Mouse (Mus musculus) MEL (cell line): Measurements from ENCODE around the gene Nhlrc3.

ENCODE experiments used
- BHLHE40 ChIP-seq: IDR thresholded peaks from 2 replicates; pipeline ENCODE4 v1.6.1; 2012; ENCODE audit warnings: low read depth, mild to moderate bottlenecking, inconsistent platforms, low read length, improper control_type of control experiment, borderline replicate concordance
- CHD2 ChIP-seq: IDR thresholded peaks from 2 replicates; pipeline ENCODE4 v1.6.1; 2011; ENCODE audit warnings: low read length, improper control_type of control experiment
- CTCF ChIP-seq, 3 experiments: IDR thresholded peaks in 2 of 3; conservative IDR thresholded peaks in 1 of 3; 2 replicates each; pipeline ENCODE4 v1.5.1; 2011 to 2012; ENCODE audit warnings: low read length in 3 of 3, low read depth in 2 of 3, mild to moderate bottlenecking in 2 of 3, improper control_type of control experiment in 1 of 3, inconsistent platforms in 1 of 3, mixed read lengths in 1 of 3, moderate library complexity in 1 of 3; ENCODE audit not compliant: control insufficient read depth in 1 of 3, insufficient read depth in 1 of 3, poor library complexity in 1 of 3, severe bottlenecking in 1 of 3
- E2F4 ChIP-seq: IDR thresholded peaks from 2 replicates; pipeline ENCODE4 v1.6.1; 2011; ENCODE audit warnings: low read depth, low read length, improper control_type of control experiment, borderline replicate concordance
- EP300 ChIP-seq, 2 experiments: IDR thresholded peaks; 2 replicates each; pipeline ENCODE4 v1.6.1; 2011; ENCODE audit warnings: improper control_type of control experiment in 2 of 2, low read length in 2 of 2, low read depth in 1 of 2, mild to moderate bottlenecking in 1 of 2
- MAFK ChIP-seq: IDR thresholded peaks from 2 replicates; pipeline ENCODE4 v1.6.1; 2011; ENCODE audit warnings: low read depth, mild to moderate bottlenecking, low read length, improper control_type of control experiment, borderline replicate concordance
- MEF2A ChIP-seq: IDR thresholded peaks from 2 replicates; pipeline ENCODE4 v1.6.1; 2014; ENCODE audit warnings: low read depth, mild to moderate bottlenecking, inconsistent platforms, low read length, improper control_type of control experiment; ENCODE audit not compliant: poor library complexity, insufficient replicate concordance, severe bottlenecking; ENCODE audit errors: extremely low read depth
- NELFE ChIP-seq: IDR thresholded peaks from 2 replicates; pipeline ENCODE4 v1.6.1; 2011; ENCODE audit warnings: low read depth, low read length, improper control_type of control experiment
- POLR2A ChIP-seq, 2 experiments: IDR thresholded peaks; 2 replicates each; pipeline ENCODE4 v1.6.1; 2011 to 2012; ENCODE audit warnings: low read length in 2 of 2, mild to moderate bottlenecking in 2 of 2, control low read depth in 1 of 2, improper control_type of control experiment in 1 of 2, low read depth in 1 of 2, moderate library complexity in 1 of 2; ENCODE audit not compliant: control insufficient read depth in 1 of 2, insufficient read depth in 1 of 2, poor library complexity in 1 of 2
- POLR2AphosphoS5 ChIP-seq: IDR thresholded peaks from 2 replicates; pipeline ENCODE4 v1.6.1; 2012; ENCODE audit warnings: low read depth, borderline replicate concordance, mild to moderate bottlenecking, inconsistent platforms, low read length, moderate library complexity, mixed read lengths
- SIN3A ChIP-seq: IDR thresholded peaks from 2 replicates; pipeline ENCODE4 v1.6.1; 2012; ENCODE audit warnings: low read length, improper control_type of control experiment, inconsistent platforms
- TAL1 ChIP-seq: IDR thresholded peaks from 2 replicates; pipeline ENCODE4 v1.6.1; 2012; ENCODE audit warnings: mild to moderate bottlenecking, inconsistent platforms, low read length, moderate library complexity, mixed read lengths
- USF1 ChIP-seq: IDR thresholded peaks from 2 replicates; pipeline ENCODE4 v1.6.1; 2014; ENCODE audit warnings: low read depth, mild to moderate bottlenecking, inconsistent platforms, low read length, improper control_type of control experiment, moderate library complexity
- ZC3H11A ChIP-seq: IDR thresholded peaks from 2 replicates; pipeline ENCODE4 v1.6.1; 2012; ENCODE audit warnings: low read depth, mild to moderate bottlenecking, inconsistent platforms, low read length, improper control_type of control experiment

DNA sequence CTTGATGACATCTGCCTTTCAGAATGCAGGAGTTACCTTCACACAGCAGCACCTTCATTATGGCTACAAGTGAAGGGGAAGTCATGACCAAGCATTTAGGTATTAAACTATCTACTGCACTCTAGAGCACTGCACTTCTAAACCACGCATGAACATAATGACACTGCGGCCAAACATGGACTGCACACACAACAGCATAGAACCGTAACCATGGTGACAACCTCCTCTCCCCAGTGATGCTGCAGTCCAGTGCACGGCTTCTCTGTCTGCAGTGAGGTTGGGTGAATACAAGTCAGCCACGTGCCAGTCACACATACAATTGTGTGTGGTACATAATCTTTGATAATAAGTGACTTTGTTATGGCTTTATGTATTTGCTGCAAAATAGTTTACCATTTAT, 17.6 kb downstream of the Nhlrc3 start:
- TF ChIP-seq BHLHE40, result no peak
- no peak for TF ChIP-seq POLR2A (IDR thresholded peaks at IDR 0.05; ENCODE audit: control insufficient read depth in 1 of 2, insufficient read depth in 1 of 2, low read depth in 1 of 2, low read length in 2 of 2, poor library complexity in 1 of 2)
- no peak for TF ChIP-seq CTCF (IDR thresholded peaks at IDR 0.05 in 2 of 3, conservative IDR thresholded peaks at IDR 0.05 in 1 of 3; ENCODE audit: control insufficient read depth in 1 of 3, insufficient read depth in 1 of 3, low read depth in 2 of 3, low read length in 3 of 3, poor library complexity in 1 of 3, severe bottlenecking in 1 of 3)
- TF ChIP-seq CHD2, result no peak
- TF ChIP-seq MEF2A, result no peak
- no peak for TF ChIP-seq SIN3A
- no peak for TF ChIP-seq TAL1
- no peak for TF ChIP-seq POLR2AphosphoS5
- no peak for TF ChIP-seq EP300 (IDR thresholded peaks at IDR 0.05; ENCODE audit: low read depth in 1 of 2, low read length in 2 of 2)
- no peak for TF ChIP-seq MAFK
- TF ChIP-seq E2F4, result no peak
- TF ChIP-seq USF1, result no peak
- no peak for TF ChIP-seq NELFE
- no peak for TF ChIP-seq ZC3H11A
